ENCODE assay signal across 9 mouse cellular contexts in the genomic region with DNA sequence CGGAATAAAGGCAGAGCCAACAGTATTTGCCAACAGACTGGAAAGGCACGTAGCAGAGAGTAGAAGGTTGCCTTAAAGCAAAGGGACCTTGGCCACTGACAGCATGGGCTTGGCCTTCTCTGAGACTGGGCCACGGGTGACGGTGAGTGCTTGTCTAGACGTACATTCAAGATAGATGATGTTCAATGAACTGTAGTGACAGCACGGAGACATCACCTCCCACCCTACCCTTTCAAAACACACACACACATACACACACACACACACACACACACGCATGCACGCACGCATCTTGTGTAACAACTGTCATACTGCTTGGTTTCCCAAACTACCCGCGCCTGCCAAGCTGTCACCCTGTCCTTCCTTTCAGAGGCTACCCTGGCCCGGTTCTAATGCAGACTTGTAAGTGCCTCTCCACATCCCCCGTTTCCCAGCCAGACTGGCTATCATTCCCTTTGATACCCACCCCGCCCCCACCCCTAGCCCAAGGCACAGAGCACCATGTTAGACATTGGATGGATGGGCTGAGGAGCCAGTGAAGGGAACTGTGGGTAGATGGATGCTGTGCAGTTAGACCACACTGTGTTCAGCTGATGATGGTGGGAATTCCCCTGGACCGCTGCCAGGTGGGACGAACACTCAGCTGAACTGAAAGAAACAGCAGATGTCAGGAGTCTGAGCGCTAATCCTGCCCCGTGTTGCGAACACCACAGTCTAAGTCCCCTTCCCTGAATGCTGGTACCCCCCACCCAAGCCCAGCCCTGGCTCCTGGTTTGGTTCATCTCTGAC.
DNase-seq lines count a peak whose midpoint lies in the region; ATAC-seq lines count a peak whose summit lies in the region.
"Had no signal": no experiment of that assay in that cellular context is flagged by ENCODE, and none has a peak within 500 bp of the region (broad histone marks: within the 10 kb centered on the region; RNA-seq: fewer than 3 reads in every experiment).

No protein-coding gene starts in this region.

- H3K9me3 ChIP-seq in megakaryocyte, embryonic 14.5 days, result no peaks in the 10 kb centered on the region
- H3K9me3 ChIP-seq in intestine, embryonic 16.5 days (ENCODE audit: control insufficient read depth, low read length), result no peaks in the 10 kb centered on the region

- H3K27me3 ChIP-seq in megakaryocyte, embryonic 14.5 days (replicated peaks), result no peaks in the 10 kb centered on the region
- H3K27me3 ChIP-seq in intestine, embryonic 16.5 days (replicated peaks; ENCODE audit: control insufficient read depth, insufficient read depth, low read length), result no peaks in the 10 kb centered on the region

- peak; percentile 68 for DNase-seq in adrenal gland, postnatal 10 days
- no peak for DNase-seq in adrenal gland, postnatal 4 days (ENCODE audit: low spot score in 2 of 2)
- peak; percentile 56 to 77 for DNase-seq in gastrocnemius, postnatal 4 days (ENCODE audit: low spot score in 2 of 2)
- DNase-seq in mesoderm, embryonic 11.5 days (ENCODE audit: low read depth, low spot score), result peak; percentile 41
- DNase-seq in thymus, postnatal 4 days, result no peak

- H3K4me3 ChIP-seq in megakaryocyte, embryonic 14.5 days (replicated peaks), result peak overlapping the region; percentile 33
- H3K4me3 ChIP-seq in intestine, embryonic 16.5 days (ENCODE audit: low read length), result no peak overlapping the region
- H3K4me3 ChIP-seq: erythroblast, embryonic 14.5 days had no signal

- H3K4me1 ChIP-seq in megakaryocyte, embryonic 14.5 days, result peaks cover 100% of the 10 kb centered on the region
- H3K4me1 ChIP-seq in intestine, embryonic 16.5 days (ENCODE audit: control insufficient read depth, insufficient read depth, low read length), result peaks cover 27% of the 10 kb centered on the region

- H3K9ac ChIP-seq in intestine, embryonic 16.5 days (ENCODE audit: low read depth, low read length), result peak overlapping the region; percentile 35; the same call in 1 of the 2 replicates

- peaks cover 97% of the 10 kb centered on the region for H3K36me3 ChIP-seq in megakaryocyte, embryonic 14.5 days (replicated peaks; ENCODE audit: low read length)
- no peaks in the 10 kb centered on the region; the same call in 1 of the 2 replicates for H3K36me3 ChIP-seq in intestine, embryonic 16.5 days (ENCODE audit: control insufficient read depth, insufficient read depth, low read length)

- no peak overlapping the region for H3K4me2 ChIP-seq in intestine, embryonic 16.5 days (ENCODE audit: low read depth, low read length)

- H3K27ac ChIP-seq in intestine, embryonic 16.5 days (ENCODE audit: low read length), result peak overlapping the region; percentile 46; the same call in 1 of the 2 replicates

- WGBS in intestine, embryonic 16.5 days, result 72% methylated on average over 19 of the region's 19 CpGs

- no peak for ATAC-seq in megakaryocyte, adult 5-6 weeks (ENCODE audit: poor library complexity, severe bottlenecking)
- peak; percentile 64 for ATAC-seq in intestine, embryonic 16.5 days

Comparison
In these comparisons a context has a peak if more than half of its experiments do, and no peak if none do; other contexts are left out.
1. DNase-seq: peak in adrenal gland, postnatal 10 days (single experiment), gastrocnemius, postnatal 4 days (2 of 2) and mesoderm, embryonic 11.5 days (single experiment); none in adrenal gland, postnatal 4 days (0 of 2) and thymus, postnatal 4 days (single experiment).